Mouse (Mus musculus) MEL (cell line): ENCODE results near the gene Tmem86a. TPM values are rescaled to one million over a fixed set of nuclear protein-coding genes. Genes with fewer than 3 reads are reported as not detected.
A peak's percentile ranks its signal among the peaks of the same experiment; 100 is the strongest.

Experiments used
- DNase-seq: peaks from one replicate; pipeline ENCODE4 v3.0.0; 2011; ENCODE audit warnings: low read depth, low spot score
- H3K27ac ChIP-seq: 2 replicates; pipeline ENCODE4 v1.5.1; 2012; ENCODE audit warnings: low read depth, mild to moderate bottlenecking, control low read depth, low read length, moderate library complexity; ENCODE audit not compliant: control insufficient read depth
- H3K27me3 ChIP-seq, 2 experiments: fragments of 150-350 bp in 1 of 2; sonication (generic) in 1 of 2; 2 replicates each; pipeline ENCODE4 v1.6.1; 2012; ENCODE audit warnings: low read length in 2 of 2, mild to moderate bottlenecking in 2 of 2, improper control_type of control experiment in 1 of 2, moderate library complexity in 1 of 2; ENCODE audit not compliant: insufficient read depth in 2 of 2, control insufficient read depth in 1 of 2
- H3K36me3 ChIP-seq, 2 experiments: 2 replicates each; pipeline ENCODE4 v1.6.1; 2012 to 2014; ENCODE audit warnings: low read length in 2 of 2, improper control_type of control experiment in 1 of 2, inconsistent platforms in 1 of 2, mild to moderate bottlenecking in 1 of 2; ENCODE audit not compliant: insufficient read depth in 2 of 2, control insufficient read depth in 1 of 2
- H3K4me1 ChIP-seq, 2 experiments: fragments of 150-350 bp in 1 of 2; sonication (generic) in 1 of 2; 2 replicates each; pipeline ENCODE4 v1.6.1; 2012; ENCODE audit warnings: low read length in 2 of 2, improper control_type of control experiment in 1 of 2, mild to moderate bottlenecking in 1 of 2; ENCODE audit not compliant: insufficient read depth in 2 of 2, control insufficient read depth in 1 of 2
- H3K4me3 ChIP-seq, 2 experiments: fragments of 150-350 bp in 1 of 2; sonication (generic) in 1 of 2; 2 replicates each; pipeline ENCODE4 v1.5.1; 2012; ENCODE audit warnings: low read depth in 2 of 2, low read length in 2 of 2, mild to moderate bottlenecking in 2 of 2, moderate library complexity in 2 of 2, control low read depth in 1 of 2, improper control_type of control experiment in 1 of 2; ENCODE audit not compliant: control insufficient read depth in 1 of 2, insufficient read depth in 1 of 2
- H3K79me2 ChIP-seq: 2 replicates; pipeline ENCODE4 v1.6.1; 2012; ENCODE audit warnings: mild to moderate bottlenecking, low read length, moderate library complexity; ENCODE audit not compliant: control insufficient read depth, poor library complexity, insufficient read depth
- H3K9ac ChIP-seq: 2 replicates; pipeline ENCODE4 v1.6.1; 2012; ENCODE audit warnings: low read depth, mild to moderate bottlenecking, control low read depth, low read length, moderate library complexity; ENCODE audit not compliant: control insufficient read depth, poor library complexity, severe bottlenecking
- H3K9me3 ChIP-seq: fragments of 150-350 bp; sonication (generic); replicated peaks from 2 replicates; pipeline ENCODE4 v1.6.1; 2012; ENCODE audit warnings: mild to moderate bottlenecking, low read length, improper control_type of control experiment, moderate library complexity; ENCODE audit not compliant: insufficient read depth
- BHLHE40 ChIP-seq: IDR thresholded peaks from 2 replicates; pipeline ENCODE4 v1.6.1; 2012; ENCODE audit warnings: low read depth, mild to moderate bottlenecking, inconsistent platforms, low read length, improper control_type of control experiment, borderline replicate concordance
- CHD1 ChIP-seq: IDR thresholded peaks from 2 replicates; pipeline ENCODE4 v1.6.1; 2012; ENCODE audit warnings: low read depth, mild to moderate bottlenecking, inconsistent platforms, low read length, improper control_type of control experiment
- CHD2 ChIP-seq: IDR thresholded peaks from 2 replicates; pipeline ENCODE4 v1.6.1; 2011; ENCODE audit warnings: low read length, improper control_type of control experiment
- ETS1 ChIP-seq: IDR thresholded peaks from 2 replicates; pipeline ENCODE4 v1.6.1; 2012; ENCODE audit warnings: low read depth, mild to moderate bottlenecking, inconsistent platforms, low read length, improper control_type of control experiment, moderate library complexity
- GATA1 ChIP-seq: IDR thresholded peaks from 2 replicates; pipeline ENCODE4 v1.6.1; 2011; ENCODE audit warnings: low read depth, low read length, improper control_type of control experiment
- JUND ChIP-seq: IDR thresholded peaks from 2 replicates; pipeline ENCODE4 v1.6.1; 2011; ENCODE audit warnings: low read depth, mild to moderate bottlenecking, improper control_type of control experiment, low read length
- KAT2A ChIP-seq: conservative IDR thresholded peaks from 2 replicates; pipeline ENCODE4 v1.6.1; 2012; ENCODE audit warnings: low read depth, low read length, improper control_type of control experiment, inconsistent platforms
- MAFK ChIP-seq: IDR thresholded peaks from 2 replicates; pipeline ENCODE4 v1.6.1; 2011; ENCODE audit warnings: low read depth, mild to moderate bottlenecking, low read length, improper control_type of control experiment, borderline replicate concordance
- MYB ChIP-seq: IDR thresholded peaks from 2 replicates; pipeline ENCODE4 v1.6.1; 2011; ENCODE audit warnings: mild to moderate bottlenecking, low read depth, low read length, improper control_type of control experiment
- POLR2A ChIP-seq, 2 experiments: IDR thresholded peaks; 2 replicates each; pipeline ENCODE4 v1.6.1; 2011 to 2012; ENCODE audit warnings: low read length in 2 of 2, mild to moderate bottlenecking in 2 of 2, control low read depth in 1 of 2, improper control_type of control experiment in 1 of 2, low read depth in 1 of 2, moderate library complexity in 1 of 2; ENCODE audit not compliant: control insufficient read depth in 1 of 2, insufficient read depth in 1 of 2, poor library complexity in 1 of 2
- RCOR1 ChIP-seq: IDR thresholded peaks from 2 replicates; pipeline ENCODE4 v1.6.1; 2012; ENCODE audit warnings: low read depth, mild to moderate bottlenecking, inconsistent platforms, low read length, improper control_type of control experiment
- SIN3A ChIP-seq: IDR thresholded peaks from 2 replicates; pipeline ENCODE4 v1.6.1; 2012; ENCODE audit warnings: low read length, improper control_type of control experiment, inconsistent platforms
- UBTF ChIP-seq: IDR thresholded peaks from 2 replicates; pipeline ENCODE4 v1.6.1; 2012; ENCODE audit warnings: low read depth, mild to moderate bottlenecking, inconsistent platforms, low read length, improper control_type of control experiment, moderate library complexity, borderline replicate concordance; ENCODE audit not compliant: insufficient read depth
- ZC3H11A ChIP-seq: IDR thresholded peaks from 2 replicates; pipeline ENCODE4 v1.6.1; 2012; ENCODE audit warnings: low read depth, mild to moderate bottlenecking, inconsistent platforms, low read length, improper control_type of control experiment
- ZMIZ1 ChIP-seq: IDR thresholded peaks from 2 replicates; pipeline ENCODE4 v1.6.1; 2012; ENCODE audit warnings: low read depth, mild to moderate bottlenecking, inconsistent platforms, low read length, improper control_type of control experiment, moderate library complexity
- polyA plus RNA-seq, 2 experiments: library from polyadenylated mRNA; stranded (reverse) in 1 of 2; unstranded in 1 of 2; fragments of >175 nt in 1 of 2; fragments of >200 nt in 1 of 2; gene quantifications; 2 replicates each; pipeline versions ENCODE4 v1.2.1 to v1.2.4; 2012; ENCODE audit warnings: low replicate concordance in 2 of 2, low read depth in 1 of 2; ENCODE audit not compliant: insufficient read length in 2 of 2, insufficient read depth in 1 of 2, missing spikeins in 1 of 2
- total RNA-seq: library from RNA; depleted of rRNA; stranded (reverse); fragments of 300-350 nt; gene quantifications from 2 replicates; pipeline ENCODE4 v1.2.3, GENCODE M21; 2012

Tmem86a gene
- total and polyA plus RNA-seq, 3 experiments, result 0.27 to 0.54 TPM; not detected in 1

GRCm38 (mm10) chr7:47008168-47008993 is 42.0 kb upstream of the Tmem86a start, which contains the start of gene Spty2d1 (continued):
- TF ChIP-seq BHLHE40, result peak; percentile 63; the same call in 1 of the 2 replicates
- no peak for TF ChIP-seq CHD1
- no peak for TF ChIP-seq CHD2
- peak; percentile 93 for TF ChIP-seq GATA1
- no peak for TF ChIP-seq JUND
- TF ChIP-seq, all 39 proteins: peak for 24

- TF ChIP-seq ETS1, result no peak
- TF ChIP-seq BHLHE40, result no peak
- no peak for TF ChIP-seq RCOR1
- TF ChIP-seq SIN3A, result no peak
- no peak for TF ChIP-seq MYB
- TF ChIP-seq KAT2A, result no peak
- no peak for TF ChIP-seq JUND
- TF ChIP-seq MAFK, result no peak
- TF ChIP-seq CHD1, result no peak
- TF ChIP-seq ZC3H11A, result no peak
- no peak for TF ChIP-seq ZMIZ1
- no peak for TF ChIP-seq UBTF
- no peak for TF ChIP-seq POLR2A (IDR thresholded peaks at IDR 0.05; ENCODE audit: control insufficient read depth in 1 of 2, insufficient read depth in 1 of 2, low read depth in 1 of 2, low read length in 2 of 2, poor library complexity in 1 of 2)
- Histone ChIP-seq H3K36me3 (peaks cover 0 to 15% of the 10 kb centered on the region in 2 experiments; a peak in 2 of 4 replicates), H3K9ac (no peak overlapping the region), H3K27me3 (no peaks in the 10 kb centered on the region), H3K4me1 (peaks cover 9 to 16% of the 10 kb centered on the region in 2 experiments), H3K27ac (no peak overlapping the region), H3K9me3 (no peaks in the 10 kb centered on the region), H3K79me2 (no peaks in the 10 kb centered on the region; the same call in 1 of the 2 replicates), H3K4me3 (no peak overlapping the region)
- DNase-seq, result no peak
These were observed 37.2 kb upstream of the Tmem86a start for GRCm38 (mm10) chr7:47013131-47013767.
